Mouse (Mus musculus): Measurements from ENCODE around the gene Sergef. TPM values are rescaled to one million over a fixed set of nuclear protein-coding genes. Genes with fewer than 3 reads are reported as not detected.
A peak's percentile ranks its signal among the peaks of the same experiment; 100 is the strongest.

Gene Sergef
- polyA plus RNA-seq, 1 experiment: 44.9 TPM

GRCm38 (mm10) chr7:46536456-46537097, 103.0 kb downstream of the Sergef start:
- Histone ChIP-seq H3K4me3 (ENCODE audit: insufficient read depth, low read length) (no peak overlapping the region), H3K27ac (ENCODE audit: insufficient read depth, low read length) (no peak overlapping the region), H3K4me1 (ENCODE audit: control insufficient read depth, insufficient read depth, low read length) (peaks cover 4% of the 10 kb centered on the region)
- no peak for TF ChIP-seq POLR2A (IDR thresholded peaks at IDR 0.05; ENCODE audit: extremely low read depth, insufficient read depth, low read length)
- no peak for TF ChIP-seq CTCF (IDR thresholded peaks at IDR 0.05; ENCODE audit: extremely low read depth, insufficient read depth, low read length)

- peaks cover 4% of the 10 kb centered on the region for H3K4me1 ChIP-seq (ENCODE audit: control insufficient read depth, insufficient read depth, low read length)
- no peak overlapping the region for H3K27ac ChIP-seq (ENCODE audit: insufficient read depth, low read length)
- no peak overlapping the region for H3K4me3 ChIP-seq (ENCODE audit: insufficient read depth, low read length)
- TF ChIP-seq POLR2A (IDR thresholded peaks at IDR 0.05; ENCODE audit: extremely low read depth, insufficient read depth, low read length) (no peak), CTCF (IDR thresholded peaks at IDR 0.05; ENCODE audit: extremely low read depth, insufficient read depth, low read length) (peak; percentile 46)
Measured at GRCm38 (mm10) chr7:46535429-46535799, 104.2 kb downstream of the Sergef start.

- no peak overlapping the region for H3K27ac ChIP-seq (ENCODE audit: insufficient read depth, low read length)
- no peak for TF ChIP-seq POLR2A (IDR thresholded peaks at IDR 0.05; ENCODE audit: extremely low read depth, insufficient read depth, low read length)
- no peak overlapping the region for H3K4me3 ChIP-seq (ENCODE audit: insufficient read depth, low read length)
- H3K4me1 ChIP-seq (ENCODE audit: control insufficient read depth, insufficient read depth, low read length): peaks cover 4% of the 10 kb centered on the region
Measured at GRCm38 (mm10) chr7:46534767-46535428, 104.7 kb downstream of the Sergef start.

GRCm38 (mm10) chr7:46533518-46533917, 106.1 kb downstream of the Sergef start:
- no peak for TF ChIP-seq POLR2A (IDR thresholded peaks at IDR 0.05; ENCODE audit: extremely low read depth, insufficient read depth, low read length)
- Histone ChIP-seq H3K27ac (ENCODE audit: insufficient read depth, low read length) (no peak overlapping the region), H3K4me3 (ENCODE audit: insufficient read depth, low read length) (no peak overlapping the region), H3K4me1 (ENCODE audit: control insufficient read depth, insufficient read depth, low read length) (peaks cover 4% of the 10 kb centered on the region)

- H3K27ac ChIP-seq (ENCODE audit: insufficient read depth, low read length): no peak overlapping the region
Measured at GRCm38 (mm10) chr7:46531345-46531744, 108.3 kb downstream of the Sergef start.

GRCm38 (mm10) chr7:46529930-46530329, 109.7 kb downstream of the Sergef start:
- TF ChIP-seq POLR2A (IDR thresholded peaks at IDR 0.05; ENCODE audit: extremely low read depth, insufficient read depth, low read length) (no peak), CTCF (IDR thresholded peaks at IDR 0.05; ENCODE audit: extremely low read depth, insufficient read depth, low read length) (no peak)
- no peak overlapping the region for H3K27ac ChIP-seq (ENCODE audit: insufficient read depth, low read length)
- no peaks in the 10 kb centered on the region for H3K4me1 ChIP-seq (ENCODE audit: control insufficient read depth, insufficient read depth, low read length)
- H3K4me3 ChIP-seq (ENCODE audit: insufficient read depth, low read length): no peak overlapping the region

More at GRCm38 (mm10) chr7:46531345-46531744, 108.3 kb downstream of the Sergef start:
- Histone ChIP-seq H3K4me3 (ENCODE audit: insufficient read depth, low read length) (no peak overlapping the region), H3K4me1 (ENCODE audit: control insufficient read depth, insufficient read depth, low read length) (peaks cover 4% of the 10 kb centered on the region; the same call in 1 of the 2 replicates)
- TF ChIP-seq POLR2A (IDR thresholded peaks at IDR 0.05; ENCODE audit: extremely low read depth, insufficient read depth, low read length) (no peak), CTCF (IDR thresholded peaks at IDR 0.05; ENCODE audit: extremely low read depth, insufficient read depth, low read length) (no peak)

GRCm38 (mm10) chr7:46529259-46529658, 110.3 kb downstream of the Sergef start:
- no peak overlapping the region for H3K27ac ChIP-seq (ENCODE audit: insufficient read depth, low read length)
- H3K4me1 ChIP-seq (ENCODE audit: control insufficient read depth, insufficient read depth, low read length): no peaks in the 10 kb centered on the region
- TF ChIP-seq CTCF (IDR thresholded peaks at IDR 0.05; ENCODE audit: extremely low read depth, insufficient read depth, low read length): no peak
- no peak for TF ChIP-seq POLR2A (IDR thresholded peaks at IDR 0.05; ENCODE audit: extremely low read depth, insufficient read depth, low read length)
- no peak overlapping the region for H3K4me3 ChIP-seq (ENCODE audit: insufficient read depth, low read length)

GRCm38 (mm10) chr7:46526665-46527154, 112.9 kb downstream of the Sergef start:
- TF ChIP-seq CTCF (IDR thresholded peaks at IDR 0.05; ENCODE audit: extremely low read depth, insufficient read depth, low read length) (no peak), POLR2A (IDR thresholded peaks at IDR 0.05; ENCODE audit: extremely low read depth, insufficient read depth, low read length) (no peak)

GRCm38 (mm10) chr7:46523215-46523614, 116.4 kb downstream of the Sergef start:
- no peak overlapping the region for H3K4me3 ChIP-seq (ENCODE audit: insufficient read depth, low read length)

More at GRCm38 (mm10) chr7:46526665-46527154, 112.9 kb downstream of the Sergef start:
- no peak overlapping the region for H3K27ac ChIP-seq (ENCODE audit: insufficient read depth, low read length)
- H3K4me3 ChIP-seq (ENCODE audit: insufficient read depth, low read length): no peak overlapping the region
- no peaks in the 10 kb centered on the region for H3K4me1 ChIP-seq (ENCODE audit: control insufficient read depth, insufficient read depth, low read length)

GRCm38 (mm10) chr7:46521794-46522193, 117.8 kb downstream of the Sergef start:
- no peak for TF ChIP-seq CTCF (IDR thresholded peaks at IDR 0.05; ENCODE audit: extremely low read depth, insufficient read depth, low read length)
- TF ChIP-seq POLR2A (IDR thresholded peaks at IDR 0.05; ENCODE audit: extremely low read depth, insufficient read depth, low read length): no peak
- H3K27ac ChIP-seq (ENCODE audit: insufficient read depth, low read length): no peak overlapping the region
- no peaks in the 10 kb centered on the region for H3K4me1 ChIP-seq (ENCODE audit: control insufficient read depth, insufficient read depth, low read length)
- no peak overlapping the region for H3K4me3 ChIP-seq (ENCODE audit: insufficient read depth, low read length)

More at GRCm38 (mm10) chr7:46523215-46523614, 116.4 kb downstream of the Sergef start:
- TF ChIP-seq CTCF (IDR thresholded peaks at IDR 0.05; ENCODE audit: extremely low read depth, insufficient read depth, low read length): no peak
- H3K4me1 ChIP-seq (ENCODE audit: control insufficient read depth, insufficient read depth, low read length): no peaks in the 10 kb centered on the region
- H3K27ac ChIP-seq (ENCODE audit: insufficient read depth, low read length): no peak overlapping the region
